Mouse (Mus musculus) erythroblast, embryonic 14.5 days (primary cell): ENCODE measurements around the gene Nptxr. TPM values are rescaled to one million over a fixed set of nuclear protein-coding genes. Genes with fewer than 3 reads are reported as not detected.

Source experiments
- H3K27me3 ChIP-seq: 2 replicates; pipeline ENCODE4 v1.6.1; 2012; ENCODE audit warnings: inconsistent platforms; ENCODE audit not compliant: control insufficient read depth
- H3K36me3 ChIP-seq: 2 replicates; pipeline ENCODE4 v1.6.1; 2012; ENCODE audit warnings: mild to moderate bottlenecking, inconsistent platforms; ENCODE audit not compliant: control insufficient read depth
- H3K4me1 ChIP-seq: 2 replicates; pipeline ENCODE4 v1.6.1; 2012; ENCODE audit warnings: inconsistent platforms; ENCODE audit not compliant: control insufficient read depth
- H3K4me3 ChIP-seq: replicated peaks from 2 replicates; pipeline ENCODE3; 2012; ENCODE audit warnings: moderate library complexity, mild to moderate bottlenecking, inconsistent platforms
- H3K9me3 ChIP-seq: 2 replicates; pipeline ENCODE4 v1.6.1; 2012; ENCODE audit warnings: low read length, inconsistent platforms, mixed read lengths; ENCODE audit not compliant: control insufficient read depth
- GATA1 ChIP-seq: IDR thresholded peaks from 2 replicates; pipeline ENCODE4 v1.6.1; 2012; ENCODE audit warnings: low read length, inconsistent platforms, mixed read lengths
- TAL1 ChIP-seq: IDR thresholded peaks from 3 replicates; pipeline ENCODE4 v1.6.1; 2012; ENCODE audit warnings: low read length, inconsistent platforms, mixed read lengths
- polyA plus RNA-seq: library from polyadenylated mRNA; stranded (reverse); fragments of >175 nt; gene quantifications from 2 replicates; pipeline ENCODE4 v1.2.3, GENCODE M21; 2012

Nptxr gene
- polyA plus RNA-seq, 1 experiment: not detected

DNA sequence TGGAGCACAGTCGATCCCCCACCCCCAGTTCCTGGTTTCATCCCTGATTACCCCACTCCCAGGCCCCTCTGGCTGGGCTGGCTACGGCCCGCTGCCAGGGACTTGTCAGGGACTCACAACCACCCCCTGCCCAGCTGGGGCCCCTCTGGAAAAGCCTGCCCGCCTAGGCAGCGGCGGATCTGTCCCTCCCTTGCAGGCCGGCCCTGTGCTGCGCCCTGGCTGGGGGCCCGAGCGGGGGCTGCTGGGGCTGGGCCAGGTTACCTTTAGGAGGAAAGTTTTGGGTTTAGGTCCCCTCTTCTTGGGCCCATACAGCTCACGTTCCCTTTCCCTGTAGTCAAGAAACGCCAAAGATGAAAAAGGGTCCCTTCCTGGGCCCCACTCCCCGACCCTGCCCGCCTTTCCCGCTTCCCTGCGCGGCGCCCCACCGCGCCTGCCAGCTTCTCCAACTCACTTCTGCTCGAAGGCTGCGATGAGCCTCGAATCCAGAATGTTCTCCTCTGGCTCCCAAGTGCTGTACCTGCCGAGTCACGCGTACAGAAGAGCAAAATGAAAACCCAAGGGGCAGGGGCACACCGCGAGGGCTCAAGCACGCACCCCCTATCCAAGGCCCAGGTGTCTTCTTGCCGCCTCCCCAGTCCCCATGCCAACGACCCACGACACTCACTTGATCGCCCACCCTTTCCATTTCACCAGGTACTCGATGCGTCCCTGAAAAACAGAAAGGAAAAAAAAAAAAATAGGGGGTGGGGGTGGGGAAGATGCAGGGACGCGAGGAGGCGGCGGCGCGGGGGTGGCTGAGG lies 28.9 kb upstream of the Nptxr start:
- peaks cover 21% of the 10 kb centered on the region for H3K36me3 ChIP-seq
- H3K4me3 ChIP-seq: peak overlapping the region; percentile 85
- H3K4me1 ChIP-seq: peaks cover 38% of the 10 kb centered on the region
- peaks cover 5% of the 10 kb centered on the region for H3K27me3 ChIP-seq
- TF ChIP-seq TAL1 (no peak), GATA1 (no peak)
- H3K9me3 ChIP-seq: no peaks in the 10 kb centered on the region

DNA sequence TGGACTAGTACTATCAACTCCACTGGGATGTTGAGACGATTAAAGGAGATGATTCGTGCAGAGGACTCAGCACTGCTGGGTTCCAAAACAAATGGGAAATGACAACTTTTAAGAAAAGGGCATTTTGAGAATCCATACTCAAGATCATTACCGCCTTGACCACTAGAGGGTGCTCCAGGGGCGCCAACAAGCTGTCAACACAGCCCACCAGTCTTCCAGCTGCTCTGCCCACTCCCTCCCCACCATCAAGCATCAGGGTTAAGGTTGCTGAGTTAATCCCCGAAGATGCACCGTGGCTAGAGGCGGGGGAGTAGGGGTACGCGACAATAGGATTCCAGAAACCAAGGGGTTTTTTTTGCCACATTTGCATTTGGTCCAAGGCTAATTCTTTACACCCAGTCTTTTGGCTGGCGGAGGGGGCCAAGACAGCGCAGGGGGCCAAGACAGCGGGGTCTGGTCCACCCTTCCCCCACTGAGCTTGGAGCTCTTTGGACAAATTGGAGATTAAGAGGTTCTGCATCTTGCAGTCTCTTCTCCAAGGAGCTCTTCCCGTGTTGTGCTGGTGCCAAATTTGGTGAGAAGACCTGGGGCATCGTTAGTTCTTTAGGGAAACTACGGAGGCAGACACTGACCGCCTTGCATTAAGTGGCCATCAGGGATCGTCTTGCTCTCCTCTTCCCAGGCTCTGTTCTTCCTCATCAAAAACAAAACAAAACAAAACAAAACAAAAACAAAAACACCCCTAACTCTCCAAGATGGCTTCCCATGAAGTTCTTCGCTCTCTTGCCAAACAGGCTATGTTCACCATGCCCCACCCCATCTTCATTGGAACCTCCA lies 27.7 kb upstream of the Nptxr start:
- peaks cover 32% of the 10 kb centered on the region for H3K36me3 ChIP-seq
- H3K27me3 ChIP-seq: peaks cover 2% of the 10 kb centered on the region; the same call in 1 of the 2 replicates
- H3K4me1 ChIP-seq: peaks cover 41% of the 10 kb centered on the region
- TF ChIP-seq TAL1 (no peak), GATA1 (no peak)
- no peaks in the 10 kb centered on the region for H3K9me3 ChIP-seq
- H3K4me3 ChIP-seq: peak overlapping the region; percentile 85

DNA sequence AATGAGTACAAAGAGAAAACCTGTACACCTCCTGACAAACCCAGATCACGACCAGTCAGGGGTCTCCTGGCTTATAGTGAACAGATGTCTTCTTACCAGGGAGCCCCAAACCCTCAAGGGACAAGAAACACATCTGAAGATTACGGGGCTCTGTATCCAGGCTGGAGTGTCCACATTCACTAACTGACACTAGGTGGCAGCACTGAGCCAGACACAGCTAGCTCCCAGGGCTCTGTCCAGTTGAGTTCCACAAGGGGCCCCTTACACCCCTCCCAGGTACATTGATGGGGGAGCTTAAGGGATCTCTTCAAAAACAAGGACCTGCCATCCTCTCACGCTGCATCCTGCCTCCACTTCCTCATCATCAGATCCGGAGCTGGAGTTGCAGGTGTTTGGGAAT lies 25.8 kb upstream of the Nptxr start:
- peaks cover 41% of the 10 kb centered on the region for H3K4me1 ChIP-seq
- TF ChIP-seq GATA1 (no peak), TAL1 (no peak)

DNA sequence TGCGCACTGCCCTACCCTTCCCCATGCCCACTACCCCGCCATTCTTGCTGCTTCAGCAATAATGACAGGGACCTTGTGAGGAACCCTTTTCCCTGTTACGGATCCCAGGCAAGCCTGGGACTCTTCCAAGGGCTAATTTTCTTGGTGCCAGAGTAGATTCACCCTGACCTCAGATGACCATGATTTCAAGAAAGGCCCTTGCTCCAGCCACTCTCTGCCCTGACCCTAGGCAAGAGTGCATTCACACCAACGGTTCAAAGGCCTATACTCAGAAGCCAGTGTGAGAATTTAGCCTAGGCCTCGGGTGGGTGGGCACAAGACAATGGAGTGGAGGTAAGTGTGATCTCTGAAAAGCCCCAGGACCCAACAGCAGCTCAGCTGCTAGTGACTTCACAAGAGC lies 24.9 kb upstream of the Nptxr start:
- Histone ChIP-seq H3K36me3 (peaks cover 46% of the 10 kb centered on the region), H3K4me1 (peaks cover 39% of the 10 kb centered on the region), H3K9me3 (no peaks in the 10 kb centered on the region), H3K4me3 (no peak overlapping the region), H3K27me3 (peaks cover 2% of the 10 kb centered on the region; the same call in 1 of the 2 replicates)
- TF ChIP-seq GATA1 (no peak), TAL1 (no peak)

More for the DNA sequence above, 25.8 kb upstream of the Nptxr start:
- Histone ChIP-seq H3K9me3 (no peaks in the 10 kb centered on the region), H3K36me3 (peaks cover 44% of the 10 kb centered on the region), H3K27me3 (peaks cover 2% of the 10 kb centered on the region; the same call in 1 of the 2 replicates), H3K4me3 (no peak overlapping the region)

DNA sequence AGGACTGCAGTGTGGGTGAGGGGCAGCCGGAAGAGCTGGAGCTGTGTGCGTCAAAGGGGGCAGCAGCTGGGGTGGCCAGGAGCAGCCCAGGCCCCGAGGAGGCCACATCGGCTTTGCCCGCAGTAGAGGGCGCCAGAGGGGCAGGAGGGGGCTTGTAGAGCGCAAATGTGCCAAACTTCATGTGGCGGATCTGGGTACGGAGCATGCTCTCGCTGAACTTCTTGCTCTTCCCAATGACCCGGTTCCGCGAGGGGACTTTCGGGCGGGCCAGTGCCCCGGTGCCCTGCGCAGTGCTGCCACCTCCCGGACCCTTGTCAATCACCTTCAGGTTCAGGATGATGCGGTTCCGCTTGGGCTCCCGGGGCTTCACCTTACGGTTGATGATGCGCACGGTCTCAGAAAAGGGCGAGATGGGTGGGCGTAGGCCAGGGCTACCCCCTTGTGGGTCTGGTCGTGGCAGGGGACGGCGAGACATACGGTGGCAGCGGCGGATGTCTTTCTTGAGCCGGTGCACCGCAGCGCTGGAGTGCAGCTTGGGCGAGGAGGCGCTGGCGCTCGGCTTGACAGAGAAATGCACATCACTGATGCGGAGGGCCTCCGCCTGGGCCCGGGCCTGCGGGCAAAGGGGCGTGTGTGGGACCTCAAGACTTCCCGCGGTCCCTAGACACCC lies 23.9 kb upstream of the Nptxr start:
- H3K4me3 ChIP-seq: no peak overlapping the region
- H3K27me3 ChIP-seq: no peaks in the 10 kb centered on the region
- TF ChIP-seq TAL1: no peak
- no peak for TF ChIP-seq GATA1
- no peaks in the 10 kb centered on the region for H3K9me3 ChIP-seq
- peaks cover 32% of the 10 kb centered on the region for H3K4me1 ChIP-seq
- peaks cover 46% of the 10 kb centered on the region for H3K36me3 ChIP-seq

DNA sequence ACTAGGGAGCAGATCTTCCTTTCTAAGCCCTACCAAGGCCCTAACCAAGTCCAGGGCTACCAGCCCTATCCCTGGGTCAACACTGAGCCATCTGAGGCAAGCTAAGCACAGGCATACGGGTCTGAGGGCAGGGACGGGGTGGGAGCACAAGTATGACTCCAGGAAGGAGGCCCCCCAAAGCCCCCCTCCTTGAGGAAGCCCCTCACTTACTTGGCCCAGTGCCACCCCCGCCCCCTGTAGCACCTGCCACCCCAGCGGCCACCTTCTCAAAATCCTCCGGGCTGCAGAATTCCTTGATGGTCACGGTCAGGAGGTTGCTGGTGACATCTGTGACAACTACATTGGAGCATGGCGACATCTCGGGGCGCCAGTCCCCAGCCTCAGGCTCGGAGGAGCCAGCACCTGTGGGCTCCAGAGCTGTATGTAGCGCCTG lies 23.2 kb upstream of the Nptxr start:
- H3K9me3 ChIP-seq: no peaks in the 10 kb centered on the region
- no peaks in the 10 kb centered on the region for H3K27me3 ChIP-seq
- H3K36me3 ChIP-seq: peaks cover 53% of the 10 kb centered on the region
- no peak for TF ChIP-seq GATA1
- TF ChIP-seq TAL1: no peak
- H3K4me3 ChIP-seq: no peak overlapping the region
- H3K4me1 ChIP-seq: peaks cover 30% of the 10 kb centered on the region

DNA sequence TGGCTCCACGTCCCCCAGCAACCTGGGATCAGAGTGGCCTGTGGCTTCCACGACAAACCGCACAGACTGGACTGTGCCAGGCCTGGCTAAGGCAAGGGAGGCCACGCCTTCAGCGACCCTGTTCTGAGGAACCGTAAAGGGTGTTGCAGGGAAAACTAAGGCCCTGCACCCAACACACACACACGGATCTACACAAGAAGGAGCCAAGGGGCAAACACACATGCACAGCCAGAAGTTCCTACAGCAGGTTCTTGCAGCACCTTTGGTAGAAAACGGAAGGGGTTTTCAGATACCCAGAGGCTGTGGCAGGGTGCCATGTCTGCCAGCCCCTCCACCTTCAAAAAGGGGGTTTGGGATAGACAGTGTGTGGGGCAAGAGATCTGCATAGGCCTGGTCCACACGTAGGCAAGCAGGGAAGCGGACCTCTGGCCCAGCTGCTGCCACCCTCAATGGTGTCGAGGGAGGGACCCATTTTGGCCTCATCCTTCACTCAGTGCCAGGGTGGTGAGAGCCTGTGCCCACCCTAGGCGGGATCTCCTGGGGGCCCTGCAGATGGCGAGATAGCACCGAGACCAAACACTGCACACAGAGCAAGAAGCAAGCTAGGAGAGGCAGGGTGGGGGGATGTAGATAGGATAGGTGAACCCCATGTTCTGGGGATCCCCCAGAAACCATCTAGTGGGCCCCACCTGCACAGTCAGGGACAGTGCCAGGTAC lies 22.7 kb upstream of the Nptxr start:
- no peak for TF ChIP-seq TAL1
- no peak for TF ChIP-seq GATA1
- Histone ChIP-seq H3K9me3 (no peaks in the 10 kb centered on the region), H3K4me1 (peaks cover 30% of the 10 kb centered on the region), H3K4me3 (no peak overlapping the region), H3K36me3 (peaks cover 55% of the 10 kb centered on the region), H3K27me3 (no peaks in the 10 kb centered on the region)

DNA sequence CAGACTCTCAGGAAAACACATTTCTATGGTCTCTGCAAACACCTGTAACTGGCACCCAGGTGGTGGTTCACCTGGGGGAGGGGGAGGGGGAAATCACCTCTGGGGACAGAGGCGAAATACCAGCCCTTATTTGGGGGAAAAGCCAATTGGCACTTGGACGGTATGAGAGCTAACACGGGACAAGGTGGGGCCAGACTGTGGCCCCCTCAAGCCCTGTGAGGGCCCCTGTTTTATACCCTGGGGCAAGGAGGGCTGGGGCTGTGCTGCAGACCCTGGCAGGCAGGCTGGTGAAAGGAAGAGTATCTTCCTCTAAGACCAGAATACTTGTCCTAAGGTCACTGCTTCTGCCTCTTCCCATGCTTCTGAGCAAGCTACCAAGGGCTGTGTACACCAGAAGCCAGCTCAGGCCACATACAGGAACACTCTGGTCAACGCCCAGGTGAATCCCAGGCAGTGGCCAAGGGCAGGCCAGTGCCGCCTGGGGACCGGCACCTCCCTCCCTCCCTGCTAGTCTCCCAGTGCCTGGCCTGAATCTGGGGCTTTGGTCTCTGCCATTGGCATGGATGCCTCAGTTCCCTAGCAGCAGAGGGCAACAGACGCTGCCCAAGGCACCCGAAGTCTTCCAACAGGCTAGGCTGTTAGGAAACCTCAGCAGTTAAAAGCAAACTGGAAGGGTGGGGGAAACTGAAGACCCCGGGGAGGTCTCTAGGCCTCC lies 21.8 kb upstream of the Nptxr start:
- no peak for TF ChIP-seq GATA1
- TF ChIP-seq TAL1: no peak

More for the DNA sequence above, 21.8 kb upstream of the Nptxr start:
- peaks cover 49% of the 10 kb centered on the region for H3K36me3 ChIP-seq
- no peaks in the 10 kb centered on the region for H3K9me3 ChIP-seq
- H3K4me3 ChIP-seq: no peak overlapping the region
- no peaks in the 10 kb centered on the region for H3K27me3 ChIP-seq
- peaks cover 24% of the 10 kb centered on the region for H3K4me1 ChIP-seq
